Mouse (Mus musculus): ENCODE measurements at regions not wholly inside any gene's neighbourhood (a gene's known extent, or its start where the extent isn't known, plus 50 kb on each side); places are given as distances from the start of the nearest gene placed in this dataset.

DNA sequence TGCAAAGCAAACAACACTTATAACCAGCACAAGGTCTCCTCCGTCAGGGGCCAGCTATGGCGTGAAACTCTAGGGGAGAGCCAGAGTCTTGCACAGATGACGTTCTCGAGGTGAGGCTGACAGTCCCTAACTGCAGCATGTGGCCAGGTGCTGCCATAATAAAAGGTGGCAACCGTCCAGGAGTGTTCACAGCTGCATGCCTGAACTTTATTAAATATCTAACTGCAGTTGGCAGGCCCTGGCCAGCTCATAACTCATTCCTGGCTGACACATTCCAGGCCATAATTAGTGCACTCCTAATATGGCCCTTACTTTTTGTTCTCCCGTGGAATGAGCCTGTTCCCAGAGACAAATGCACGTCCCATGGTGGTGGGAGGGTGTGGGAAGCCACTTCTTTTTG lies 169.6 kb downstream of the Gas1 start:
- no peak for TF ChIP-seq POLR2A (IDR thresholded peaks at IDR 0.05; ENCODE audit: extremely low read depth, insufficient read depth, low read length)
- no peak for TF ChIP-seq CTCF (IDR thresholded peaks at IDR 0.05; ENCODE audit: extremely low read depth, insufficient read depth, low read length)

All from cortical plate, adult 2 months (tissue).